Mouse (Mus musculus) activated CD4-positive, CD25-positive, alpha-beta regulatory T cell, adult 4 months (primary cell): ENCODE measurements around the gene Edaradd. TPM values are rescaled to one million over a fixed set of nuclear protein-coding genes. Genes with fewer than 3 reads are reported as not detected.
"Not testable (repeated sequence)": the region's sequence is repeated elsewhere in the genome, so short reads cannot be mapped to it uniquely, and the experiment has no call there.

ENCODE experiments used
- ATAC-seq: one replicate; pipeline ENCODE4 v1.8.0; 2017
- polyA plus RNA-seq, 2 experiments: library from polyadenylated mRNA; unstranded; fragments of 100-300 nt; shearing (Covaris generic); gene quantifications; one replicate each; pipeline ENCODE4 v1.2.1; 2017

The Edaradd gene
- polyA plus RNA-seq, 2 experiments from 2014 or later, result 1.0 TPM

DNA sequence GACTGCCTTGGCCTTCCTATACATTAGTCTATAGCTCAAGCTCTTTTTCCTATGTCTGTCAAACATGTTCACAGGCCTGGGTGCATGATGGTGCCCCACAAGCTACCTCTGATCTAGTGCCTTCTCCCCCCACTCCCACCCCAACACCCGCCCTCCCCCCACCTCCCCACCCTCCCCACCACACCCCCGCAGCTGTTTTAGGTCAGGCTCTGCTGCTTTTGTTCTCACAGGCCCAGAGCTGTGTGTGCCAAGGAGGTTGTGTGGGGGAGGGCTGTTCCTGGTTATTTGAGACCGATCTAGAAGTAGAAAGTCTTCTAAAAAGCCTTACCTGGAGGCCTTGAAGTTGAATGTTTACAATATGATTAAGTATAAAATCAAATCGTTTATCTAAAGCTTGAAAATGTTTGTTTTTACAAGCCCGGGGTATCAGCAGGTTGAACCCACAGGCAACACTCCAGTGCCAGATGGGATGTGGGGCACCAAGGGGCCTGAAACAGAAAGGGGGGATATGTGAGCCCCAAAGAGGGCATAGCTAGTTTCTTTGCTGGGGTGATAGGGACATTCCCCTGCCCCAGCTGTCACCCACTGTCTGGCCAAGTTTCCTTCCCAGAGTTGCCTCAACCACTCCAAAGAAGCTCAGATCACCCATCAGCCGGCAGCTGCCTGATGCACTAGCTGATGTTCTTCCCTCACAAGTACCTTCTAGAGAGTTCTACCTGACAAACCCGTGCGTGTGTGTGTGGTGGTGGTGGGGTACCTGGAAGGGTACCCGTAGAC lies 8.9 kb downstream of the Edaradd start:
- ATAC-seq, result no peak

DNA sequence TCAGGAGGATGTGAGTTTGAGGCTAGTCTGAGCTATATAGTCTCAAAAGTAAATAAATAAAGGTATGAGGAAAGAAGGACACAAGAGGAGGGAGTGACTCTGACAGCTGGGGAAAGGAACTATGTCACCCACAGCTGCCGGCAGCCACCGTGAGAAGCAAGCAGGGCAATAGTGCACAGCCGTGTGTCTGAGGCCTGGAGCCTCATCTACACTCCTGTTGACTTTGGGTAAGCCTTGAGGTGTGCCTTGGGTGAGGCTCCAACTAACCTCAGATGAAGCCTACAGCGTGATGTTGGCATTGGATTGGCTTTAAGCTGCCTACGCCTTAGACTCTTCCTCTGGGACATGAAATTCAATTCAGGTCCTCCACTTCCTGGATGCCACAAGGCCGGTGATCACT lies 10.2 kb downstream of the Edaradd start:
- ATAC-seq, result no peak

GRCm38 (mm10) chr13:12507426-12507825 lies 12.8 kb downstream of the Edaradd start:
- peak; percentile 96 for ATAC-seq

DNA sequence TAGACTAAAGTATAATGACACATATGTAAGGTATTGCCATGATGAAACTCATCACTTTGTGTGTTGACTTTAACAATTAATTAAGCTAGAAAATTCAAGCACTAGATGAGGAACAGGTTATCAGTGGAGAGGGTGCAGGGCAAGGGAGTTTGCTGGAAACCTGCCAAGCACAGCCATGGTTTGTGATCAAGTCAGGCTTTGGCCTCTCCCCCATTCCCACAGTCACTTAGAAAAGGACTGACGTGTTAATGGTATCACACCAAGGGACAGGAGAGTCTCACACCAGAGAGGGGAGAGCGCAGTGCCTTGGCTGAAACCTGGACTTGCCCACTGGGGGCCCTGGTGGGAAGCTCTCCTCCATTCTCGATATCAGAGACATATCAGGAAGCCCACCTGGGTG lies 14.9 kb downstream of the Edaradd start:
- ATAC-seq, result no peak

DNA sequence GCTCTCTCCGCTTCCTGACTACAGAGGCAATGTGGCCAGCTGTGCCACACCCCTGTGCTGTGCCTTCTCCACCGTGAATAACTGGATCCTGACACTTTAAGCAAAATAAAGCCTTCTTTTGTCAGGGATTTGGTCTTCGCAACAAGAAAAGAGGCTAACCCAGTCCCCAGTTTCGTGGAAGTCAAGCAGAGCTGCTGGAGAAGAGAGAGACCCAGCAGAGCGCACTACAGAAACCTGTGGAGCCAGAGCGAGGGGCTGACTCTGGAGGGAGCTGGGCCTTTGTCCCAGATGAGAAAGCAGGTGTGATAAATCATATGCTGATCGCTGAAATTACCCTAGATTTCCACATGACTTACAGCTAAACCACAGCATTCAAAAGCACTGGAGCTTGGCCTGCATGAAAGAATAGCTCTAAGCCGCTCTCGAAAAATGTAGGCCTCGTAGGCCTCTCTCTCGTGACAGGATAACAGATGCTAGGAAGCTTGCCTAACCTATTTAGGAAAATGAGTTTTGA lies 16.9 kb downstream of the Edaradd start:
- no peak for ATAC-seq

GRCm38 (mm10) chr13:12502665-12503237 lies 17.5 kb downstream of the Edaradd start:
- no peak for ATAC-seq

GRCm38 (mm10) chr13:12499107-12499506 lies 21.1 kb downstream of the Edaradd start:
- ATAC-seq, result peak; percentile 66

DNA sequence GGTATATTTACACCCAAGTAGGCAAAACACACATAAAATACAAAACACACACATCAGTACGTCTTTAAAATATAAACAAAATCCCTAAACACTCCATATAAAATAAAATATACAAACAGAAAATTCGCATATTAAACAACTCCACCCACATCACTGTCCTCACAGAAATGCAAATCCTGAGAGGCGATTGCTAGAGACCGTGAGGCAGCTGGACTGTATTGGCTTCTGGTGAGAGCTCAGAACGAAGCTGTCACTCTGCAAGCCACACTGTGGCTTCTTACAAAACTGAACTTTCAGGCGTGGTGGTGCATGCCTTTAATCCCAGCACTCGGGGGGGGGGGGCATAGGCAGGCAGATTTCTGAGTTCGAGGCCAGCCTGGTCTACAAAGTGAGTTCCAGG lies 22.4 kb downstream of the Edaradd start:
- ATAC-seq, result no peak

DNA sequence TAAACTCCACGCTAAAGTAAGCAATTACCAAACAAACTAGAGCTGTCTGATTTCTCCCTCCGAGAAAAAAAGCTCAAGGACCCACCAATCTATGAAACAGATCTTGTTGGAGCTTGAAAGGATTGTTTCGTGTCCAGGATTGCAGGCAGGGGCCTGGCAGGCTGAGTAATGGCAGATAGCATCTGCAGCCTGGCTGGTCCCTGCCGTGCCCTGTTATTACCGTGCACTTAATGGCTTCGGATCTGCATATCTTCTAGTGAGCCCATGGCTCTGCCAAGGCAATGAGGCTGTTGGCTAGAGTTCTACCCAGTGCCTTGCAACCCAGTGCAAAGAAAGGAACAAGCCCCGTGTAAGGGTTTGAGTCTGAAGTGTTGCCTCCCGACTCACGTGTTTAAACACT lies 25.5 kb downstream of the Edaradd start:
- ATAC-seq, result no peak

GRCm38 (mm10) chr13:12492515-12492914 lies 27.7 kb downstream of the Edaradd start:
- no peak for ATAC-seq

DNA sequence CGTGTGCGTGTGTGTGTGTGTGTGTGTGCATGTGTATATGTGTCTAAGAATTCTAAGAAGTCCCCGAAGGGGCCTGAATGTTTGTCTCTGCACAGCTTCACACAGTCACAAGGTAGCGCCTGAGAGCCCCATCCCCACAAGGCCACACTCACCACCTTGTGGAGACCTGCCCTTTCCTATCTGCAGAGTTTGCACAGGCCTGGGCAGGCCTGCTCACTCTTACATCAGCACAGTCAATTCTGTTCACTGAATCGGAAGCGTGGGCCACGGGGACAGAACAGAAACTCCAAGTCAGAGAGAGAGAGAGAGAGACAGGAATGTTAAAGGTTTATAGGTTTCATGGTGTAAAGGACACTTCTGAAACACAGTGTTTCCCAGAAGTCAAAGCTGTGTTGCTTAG lies 34.6 kb downstream of the Edaradd start:
- no peak for ATAC-seq

GRCm38 (mm10) chr13:12485197-12485596 lies 35.0 kb downstream of the Edaradd start:
- no peak for ATAC-seq

DNA sequence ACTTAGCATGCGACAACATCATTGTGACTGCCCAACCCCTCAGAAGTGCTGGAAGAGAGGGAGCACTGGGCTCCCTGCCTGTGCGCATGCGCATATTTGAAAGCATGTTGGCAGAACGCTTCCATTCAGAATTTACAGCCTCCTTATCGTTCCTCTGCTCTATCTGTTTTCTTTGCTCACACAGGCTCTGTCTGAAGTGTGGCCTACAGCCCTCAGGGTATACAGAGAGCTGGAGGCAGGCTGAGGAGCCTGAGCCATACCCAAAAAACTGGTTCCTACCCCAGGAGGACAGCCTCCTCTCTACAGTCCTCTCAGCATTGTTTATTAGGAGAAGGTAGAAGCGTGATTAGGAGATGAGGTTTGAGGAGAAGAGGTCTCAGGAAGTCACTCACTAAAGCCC lies 40.4 kb downstream of the Edaradd start:
- no peak for ATAC-seq

DNA sequence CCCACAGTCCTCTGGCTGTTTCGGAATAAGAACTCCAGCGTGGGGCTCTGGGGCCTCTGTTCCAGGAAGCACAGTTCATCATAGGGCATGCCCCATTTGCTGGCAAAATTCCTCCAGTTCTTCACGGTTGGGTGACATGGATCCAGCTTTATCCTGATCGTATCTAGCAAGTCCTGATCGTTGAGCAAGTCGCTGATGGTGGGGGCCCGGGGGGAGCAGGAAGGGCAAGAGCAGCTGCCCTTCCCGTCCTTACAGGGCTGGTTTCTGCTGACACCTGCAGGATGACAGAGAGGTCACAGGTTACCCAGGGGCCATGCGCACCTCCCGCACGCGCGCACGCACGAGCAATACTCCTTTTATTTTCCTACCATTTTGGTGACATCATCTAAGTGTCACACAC lies 41.9 kb downstream of the Edaradd start:
- ATAC-seq, result no peak

DNA sequence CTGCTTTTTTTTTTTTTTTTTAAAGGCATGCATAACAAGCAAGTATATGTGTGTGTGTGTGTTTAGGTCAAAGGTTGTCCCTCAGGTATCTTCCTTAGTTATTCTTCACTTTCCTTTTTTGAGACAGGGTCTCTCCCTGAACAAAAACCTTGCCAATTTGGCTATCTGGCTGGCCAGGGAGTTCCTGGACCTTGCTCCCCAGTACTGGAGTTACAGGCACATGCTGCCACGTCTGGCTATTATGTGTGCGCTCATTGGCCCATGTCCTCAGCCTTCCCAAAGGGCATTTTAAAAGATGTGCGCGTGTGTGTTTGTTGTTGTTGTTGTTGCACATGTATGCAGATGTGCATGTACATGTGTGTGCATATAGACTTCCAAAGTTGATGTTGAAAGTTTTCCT lies 43.4 kb downstream of the Edaradd start:
- no peak for ATAC-seq

GRCm38 (mm10) chr13:12475239-12475638 lies 45.0 kb downstream of the Edaradd start:
- peak; percentile 56 for ATAC-seq

DNA sequence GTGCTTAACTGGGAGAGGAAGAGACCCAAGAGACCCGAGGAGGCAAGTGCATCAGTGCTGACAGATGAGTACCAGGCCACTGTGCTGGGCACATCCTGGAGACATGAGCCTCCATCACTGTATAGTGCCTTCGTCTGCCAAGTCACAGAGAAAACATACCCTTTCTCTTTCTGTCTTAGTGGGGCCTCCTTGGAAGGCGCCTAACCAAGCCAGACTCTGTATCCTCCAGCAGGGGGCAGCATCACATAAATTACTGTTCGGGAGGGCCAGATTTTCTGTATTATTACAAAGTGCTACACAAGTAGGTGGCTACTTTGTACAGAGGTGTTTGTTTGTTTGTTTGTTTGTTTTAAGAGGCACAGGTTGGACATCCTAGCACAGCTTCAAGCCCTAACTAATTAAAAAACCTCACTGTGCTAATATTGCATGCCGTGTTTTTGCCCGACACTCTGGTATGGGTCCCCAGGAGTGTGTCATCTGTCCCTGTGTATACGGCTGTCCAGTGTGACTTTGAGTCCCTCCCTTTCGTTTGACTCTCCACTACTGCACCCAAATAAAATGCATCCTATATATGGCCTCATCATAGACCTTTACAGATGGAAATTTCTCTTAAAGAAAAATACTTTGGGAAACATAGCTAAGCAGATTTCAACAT lies 46.4 kb downstream of the Edaradd start:
- peak; percentile 86 for ATAC-seq

DNA sequence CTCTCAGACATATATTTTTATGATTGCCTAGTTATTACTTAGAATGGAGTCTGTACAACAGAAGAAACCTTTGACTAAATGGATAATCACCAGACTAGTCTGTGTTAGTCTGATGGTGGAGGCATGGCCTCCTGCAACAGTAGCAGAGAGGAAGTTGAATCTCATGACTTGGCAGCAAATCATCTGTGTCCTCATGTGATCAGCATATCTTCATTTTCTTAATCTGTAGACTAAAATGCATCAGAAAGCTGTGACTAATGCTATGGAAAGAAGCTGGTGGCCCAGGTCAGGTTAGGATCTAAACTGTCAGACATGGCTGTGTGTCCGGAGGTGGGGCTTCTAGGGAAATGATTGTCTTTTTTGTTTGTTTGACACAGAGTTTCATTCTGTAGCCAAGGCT lies 51.8 kb downstream of the Edaradd start:
- ATAC-seq, result no peak

GRCm38 (mm10) chr13:12464844-12465243 lies 55.4 kb downstream of the Edaradd start, which contains the start of gene Lgals8:
Gene Lgals8 (minus strand): TSS chr13:12464944.
- no peak for ATAC-seq

GRCm38 (mm10) chr13:12464159-12464558 lies 56.1 kb downstream of the Edaradd start:
- not testable (repeated sequence) for ATAC-seq

- ATAC-seq, result no peak
Observed at GRCm38 (mm10) chr13:12462623-12463022, 57.6 kb downstream of the Edaradd start.

GRCm38 (mm10) chr13:12461730-12462119 lies 58.5 kb downstream of the Edaradd start:
- no peak for ATAC-seq

DNA sequence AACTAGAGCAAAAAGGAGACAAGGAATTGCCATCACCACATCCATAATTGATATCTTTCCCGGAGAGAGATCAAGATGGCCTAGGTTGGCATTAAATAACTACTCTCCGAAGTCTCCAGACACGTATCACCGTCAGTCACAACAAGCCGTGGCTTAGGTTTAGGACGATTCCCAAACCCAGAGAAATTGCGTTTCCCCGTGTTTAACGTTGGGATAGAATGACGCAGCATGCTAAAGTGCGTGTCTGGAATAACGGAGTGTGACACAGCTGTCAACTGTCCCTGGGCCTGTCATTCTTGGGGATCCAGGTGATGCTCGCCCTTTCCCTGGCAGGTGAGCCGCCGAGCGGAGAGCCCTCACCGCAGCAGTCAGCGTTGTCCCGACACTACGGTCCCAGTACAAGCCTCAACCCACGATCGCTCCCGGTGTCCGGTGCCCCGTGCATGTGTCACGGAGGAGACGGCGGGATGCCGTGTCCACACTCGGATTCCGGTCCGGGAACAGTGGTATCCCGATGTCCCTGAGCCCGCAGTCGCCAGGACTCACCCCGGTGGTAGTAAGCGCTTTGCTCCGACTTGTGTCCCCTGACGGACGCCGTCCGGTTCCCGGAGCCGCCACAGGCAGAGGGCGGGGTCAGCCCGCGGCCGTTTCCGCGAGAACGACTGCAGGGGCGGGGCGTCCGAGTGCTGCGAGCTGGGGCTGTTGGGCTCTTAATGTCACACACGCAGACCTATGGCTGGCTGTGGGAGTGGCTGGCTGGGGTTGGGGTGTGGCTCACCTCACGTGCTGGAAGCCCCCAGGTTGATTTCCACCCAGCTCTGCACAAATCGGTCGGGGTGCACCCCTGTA lies 59.1 kb downstream of the Edaradd start:
- ATAC-seq, result peak; percentile 78
